Mouse (Mus musculus): ENCODE measurements around the gene Gan.

The Gan gene

DNA sequence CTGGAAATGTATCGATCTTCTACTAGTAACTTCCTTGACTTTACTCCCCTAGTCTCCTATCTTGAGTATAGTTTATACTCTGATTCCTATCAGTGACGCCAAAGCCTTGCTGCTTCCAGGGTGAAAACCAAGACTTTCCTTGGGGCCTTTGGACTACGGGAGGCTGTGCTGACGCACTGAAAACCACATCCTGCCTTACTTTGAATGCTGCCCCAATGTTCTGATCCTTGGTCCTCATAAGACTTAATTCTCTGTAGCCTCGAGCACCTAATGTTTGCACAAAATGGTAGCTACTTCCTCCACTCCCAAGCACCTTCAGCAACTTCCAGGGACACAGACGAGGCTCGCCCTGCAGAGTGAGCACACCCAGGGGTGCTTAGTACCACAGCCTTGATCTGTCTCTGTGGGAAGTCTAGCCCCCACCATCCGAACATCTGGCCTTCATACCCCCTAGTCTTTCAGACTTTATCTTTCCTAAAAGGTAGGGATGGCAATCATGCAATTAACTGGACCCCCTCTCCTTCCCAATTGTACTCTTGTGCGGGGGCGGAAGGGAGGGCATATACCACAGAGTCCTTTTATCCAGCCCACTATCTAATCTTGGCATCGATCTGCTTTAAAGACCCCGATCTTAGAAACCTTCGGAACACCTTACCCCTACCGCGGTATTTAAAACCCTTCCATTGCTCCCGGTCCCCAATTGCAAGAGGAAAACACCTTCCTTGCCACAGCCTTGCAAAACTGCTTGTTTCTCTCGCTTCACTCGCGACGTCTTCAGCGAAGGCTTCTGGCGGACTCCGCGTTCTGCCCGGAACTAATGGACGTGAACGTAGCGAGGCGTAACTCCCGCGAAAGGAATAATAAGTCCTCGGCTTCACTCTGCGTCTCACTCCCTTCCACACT is 818 bp upstream of the Gan start:
- no peak for DNase-seq (ENCODE audit: low read depth, low spot score)

DNA sequence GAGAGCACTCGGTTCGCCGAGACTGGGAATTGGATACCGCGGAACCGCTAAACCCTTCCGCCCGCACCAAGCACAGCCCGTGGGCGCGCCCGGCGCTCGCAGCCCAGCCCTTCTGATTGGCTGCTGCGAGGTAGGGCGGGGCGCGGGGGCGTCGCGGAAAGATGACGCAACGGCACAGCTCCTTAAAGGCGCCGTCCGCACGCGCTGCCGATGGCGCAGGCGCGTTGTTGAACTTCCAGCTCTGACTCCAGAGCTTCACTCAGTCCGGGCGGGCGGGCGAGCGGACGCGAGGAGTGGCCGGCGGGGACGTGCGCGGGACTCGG is 205 bp upstream of the Gan start:
- peak; percentile 93 for DNase-seq (ENCODE audit: low read depth, low spot score)

DNA sequence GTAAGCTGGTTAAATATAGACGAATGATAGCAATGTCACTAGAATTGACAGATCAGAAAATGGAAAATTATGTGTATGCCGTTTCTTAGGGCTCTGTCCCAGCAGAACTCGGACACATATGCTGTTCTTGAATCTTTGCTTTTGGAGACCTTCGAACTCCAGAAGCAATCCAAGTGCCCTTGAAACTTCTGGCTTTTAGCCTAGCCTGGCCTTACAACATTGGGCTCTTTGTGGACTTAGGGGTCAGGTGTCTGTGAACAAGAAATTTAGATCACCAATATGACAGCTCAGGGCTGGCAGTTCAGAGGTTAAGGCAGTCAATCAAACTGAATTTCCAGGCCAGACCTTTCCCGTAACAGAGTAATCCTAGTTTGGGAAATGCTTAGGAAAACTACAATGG is 1.1 kb downstream of the Gan start:
- no peak for DNase-seq (ENCODE audit: low read depth, low spot score)

DNA sequence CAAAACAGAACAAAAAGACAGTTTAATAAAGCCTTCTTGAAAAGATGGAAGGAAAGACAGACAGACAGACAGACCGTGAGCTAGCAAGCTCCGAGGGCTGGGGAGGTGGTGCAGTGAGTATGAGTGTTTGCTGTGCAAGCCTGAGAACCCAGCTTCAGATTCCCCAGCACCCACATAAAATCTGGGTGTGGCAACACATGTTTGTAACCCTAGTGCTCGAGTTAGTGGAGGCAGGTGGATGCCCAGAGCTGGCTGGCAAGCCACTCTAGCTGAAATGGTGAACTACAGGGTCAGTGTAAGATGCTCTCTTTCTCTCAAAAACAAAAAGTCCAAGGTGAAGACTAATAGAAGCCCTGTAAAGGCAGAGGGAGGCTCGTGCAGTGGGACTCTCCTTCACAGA is 7.0 kb downstream of the Gan start:
- DNase-seq (ENCODE audit: low read depth, low spot score) = no peak

DNA sequence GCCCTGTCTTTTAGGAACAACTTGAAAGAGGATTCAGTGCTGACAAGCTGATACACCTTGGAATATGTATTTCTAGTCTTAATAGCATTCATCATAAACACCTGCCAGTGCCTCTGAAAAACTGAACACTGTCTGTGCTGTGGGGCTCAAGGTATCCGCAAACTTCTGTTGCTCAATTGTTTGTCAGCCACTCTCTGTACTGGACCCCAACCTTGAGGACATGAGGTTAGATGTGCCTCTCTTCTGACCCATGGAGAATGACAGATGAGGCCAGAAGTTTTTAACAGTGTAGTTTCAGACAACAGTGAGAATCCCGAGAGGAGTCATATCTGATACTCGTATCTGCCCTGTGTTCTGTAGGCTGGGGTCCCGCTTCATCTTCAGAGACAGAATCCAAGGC is 7.6 kb downstream of the Gan start:
- no peak for DNase-seq (ENCODE audit: low read depth, low spot score)

DNA sequence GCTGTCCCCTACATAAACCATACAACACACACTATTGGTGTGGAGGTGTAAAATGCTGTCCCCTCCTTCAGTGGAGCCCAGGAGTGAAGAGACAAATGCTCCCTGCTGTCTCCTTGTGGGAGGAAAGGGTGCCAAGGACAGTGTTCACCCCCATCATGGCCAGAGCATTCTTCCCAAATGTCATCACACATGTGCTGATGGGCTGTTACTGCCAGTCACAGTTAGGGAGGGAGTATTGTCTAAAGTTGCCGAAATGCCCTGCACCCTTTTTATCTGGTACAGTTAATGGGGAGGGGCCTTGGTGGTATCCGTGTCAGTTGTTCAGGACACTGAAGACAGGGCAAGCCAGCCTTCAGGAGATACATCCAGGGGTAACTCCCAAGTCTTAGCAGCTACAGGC is 8.6 kb downstream of the Gan start:
- no peak for DNase-seq (ENCODE audit: low read depth, low spot score)

DNA sequence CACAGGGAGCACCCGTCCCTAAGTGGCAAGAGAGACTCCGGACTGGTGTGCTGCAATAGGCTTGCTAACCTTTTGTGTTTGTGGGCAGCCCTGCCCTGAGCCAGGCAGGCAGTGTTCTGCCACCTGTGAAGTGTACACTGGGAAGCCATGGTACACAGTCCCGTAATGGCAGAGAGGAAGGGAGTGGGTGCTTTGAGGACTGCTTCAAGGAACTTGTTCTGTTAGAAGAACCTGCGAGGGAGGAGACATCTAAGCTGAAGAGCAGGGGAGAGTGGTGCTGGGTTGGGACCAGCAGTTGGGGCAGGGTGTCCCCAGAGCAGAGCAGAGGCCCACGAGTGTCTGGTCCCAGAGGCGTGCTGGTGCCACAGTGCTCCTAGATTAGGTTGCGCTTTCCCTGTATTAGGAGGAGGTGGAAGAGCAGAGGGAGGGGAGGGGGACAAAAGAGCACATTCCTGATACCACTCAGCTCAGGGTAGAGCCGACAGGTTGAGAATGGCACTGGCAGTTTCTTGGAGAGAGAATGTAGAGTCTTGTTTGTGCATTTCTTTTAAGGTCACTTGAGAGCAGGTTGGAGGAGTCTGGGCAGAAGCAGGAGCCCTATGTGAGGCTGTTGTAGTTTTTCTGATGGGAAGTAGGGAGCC is 9.4 kb downstream of the Gan start:
- no peak for DNase-seq (ENCODE audit: low read depth, low spot score)

DNA sequence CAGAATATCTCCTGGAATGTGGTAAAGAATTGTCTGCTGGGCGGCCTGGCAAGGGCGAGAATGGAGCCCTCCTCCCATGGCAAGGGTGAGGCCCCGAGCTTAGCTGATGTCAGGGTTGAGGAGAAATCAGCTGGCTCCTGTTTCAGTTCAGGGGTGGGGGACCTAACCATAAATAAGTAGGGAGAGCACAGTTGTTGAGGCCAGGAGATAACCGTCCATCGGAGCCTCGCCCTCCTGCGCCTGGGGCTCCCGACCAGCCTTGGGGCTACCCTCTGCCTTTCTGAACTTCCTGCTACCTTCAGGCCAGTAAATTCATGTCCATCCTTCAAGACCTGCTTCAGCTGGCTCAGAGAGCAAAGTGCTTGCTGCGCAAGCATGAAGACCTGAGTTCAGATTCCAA is 10.4 kb downstream of the Gan start:
- no peak for DNase-seq (ENCODE audit: low read depth, low spot score)

DNA sequence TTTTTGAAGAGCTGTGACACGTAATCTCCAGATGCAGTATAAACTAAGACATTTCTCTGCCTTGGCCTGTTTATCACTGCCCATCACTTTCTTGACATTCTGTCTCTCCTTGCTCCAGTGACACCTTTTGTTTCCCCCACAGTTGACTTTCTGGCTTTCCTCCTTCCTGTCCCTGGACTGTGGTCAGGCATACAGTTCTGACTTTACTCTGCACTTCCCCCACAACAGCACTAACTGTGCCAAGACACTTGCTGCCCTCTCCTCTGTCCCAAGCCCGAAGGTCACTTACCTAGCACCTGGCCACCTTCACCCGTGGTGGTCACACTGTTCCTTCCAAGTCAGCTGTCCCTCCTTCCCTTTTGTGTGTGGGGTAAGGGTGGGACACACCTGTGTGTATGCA is 13.9 kb downstream of the Gan start:
- no peak for DNase-seq (ENCODE audit: low read depth, low spot score)

DNA sequence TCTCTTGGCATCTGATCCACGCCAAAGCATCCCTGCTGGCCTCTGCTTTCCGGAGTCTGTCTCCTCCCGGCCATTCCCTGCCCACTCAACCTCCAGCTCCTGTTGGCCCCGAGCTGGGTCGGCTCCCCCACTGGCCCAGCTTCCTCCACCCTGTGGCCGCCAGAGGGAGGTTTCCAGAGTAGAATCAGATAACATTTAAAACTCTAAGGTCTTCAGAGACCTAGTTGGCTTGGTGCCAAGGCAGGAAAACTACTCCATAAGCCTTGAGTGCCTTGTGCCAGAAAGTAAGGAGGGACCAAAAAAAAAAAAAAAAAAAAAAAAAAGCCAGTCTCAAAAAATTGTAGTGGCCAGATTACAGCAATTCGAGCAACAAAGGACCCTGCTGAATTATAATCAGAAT is 15.0 kb downstream of the Gan start:
- peak; percentile 25 for DNase-seq (ENCODE audit: low read depth, low spot score)

DNA sequence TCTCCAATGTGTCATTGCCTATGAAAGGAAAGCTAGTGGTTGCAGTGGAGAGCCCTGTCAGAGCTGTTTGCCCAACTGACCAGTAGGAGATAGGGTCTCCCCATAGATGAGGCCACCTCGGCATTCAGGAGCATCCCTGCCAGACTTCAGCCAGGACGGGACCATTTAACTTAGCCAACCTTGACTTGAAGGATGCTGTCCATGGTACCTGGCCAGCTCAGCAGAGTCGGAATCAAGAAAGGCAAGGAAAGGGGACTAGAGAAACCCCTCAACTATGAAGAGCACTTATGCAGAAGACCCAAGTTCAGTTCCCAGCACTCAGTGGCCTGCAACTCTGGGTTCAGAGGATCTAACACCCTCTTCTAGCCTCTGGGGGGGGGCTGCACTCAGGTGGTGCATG is 15.8 kb downstream of the Gan start:
- DNase-seq (ENCODE audit: low read depth, low spot score) = peak; percentile 52

DNA sequence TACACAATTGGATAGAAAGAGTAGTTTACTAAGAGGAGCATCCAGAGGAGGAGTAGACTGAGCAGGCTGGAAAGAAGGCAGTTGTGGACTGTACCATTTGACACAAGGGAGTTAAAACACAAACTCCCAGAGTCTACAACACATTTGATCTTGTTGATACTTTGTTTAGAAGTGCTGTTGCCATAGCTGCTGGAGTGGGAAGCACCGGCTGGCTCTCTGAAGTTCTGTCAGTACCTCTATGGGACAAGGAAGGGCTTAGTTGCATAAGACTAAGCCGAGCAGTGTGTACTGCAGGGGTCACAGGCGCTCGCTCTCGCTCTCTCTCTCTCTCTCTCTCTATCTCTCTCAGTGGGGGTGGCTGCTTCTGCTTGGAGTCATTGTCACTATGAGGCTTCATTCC is 16.6 kb downstream of the Gan start:
- DNase-seq (ENCODE audit: low read depth, low spot score) = no peak

DNA sequence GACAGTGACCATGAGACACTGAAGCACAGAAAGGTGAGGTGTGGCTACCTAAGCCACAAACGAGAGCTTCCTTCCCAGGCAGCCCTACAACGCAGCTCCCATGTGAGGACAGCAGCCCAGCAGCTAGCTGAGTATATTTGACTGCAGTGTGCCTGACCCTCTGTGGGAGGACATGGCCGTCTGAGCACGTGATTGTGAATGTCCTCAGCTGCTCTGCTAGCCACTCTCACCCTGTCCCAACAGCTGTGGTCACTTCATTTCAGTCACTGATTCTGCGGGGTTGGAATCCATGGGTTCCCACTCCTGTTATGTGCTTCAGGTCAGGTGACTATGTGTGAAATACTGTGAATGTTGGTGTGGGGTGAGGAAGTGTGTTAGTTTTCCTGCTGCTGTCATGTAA is 18.4 kb downstream of the Gan start:
- DNase-seq (ENCODE audit: low read depth, low spot score) = no peak

DNA sequence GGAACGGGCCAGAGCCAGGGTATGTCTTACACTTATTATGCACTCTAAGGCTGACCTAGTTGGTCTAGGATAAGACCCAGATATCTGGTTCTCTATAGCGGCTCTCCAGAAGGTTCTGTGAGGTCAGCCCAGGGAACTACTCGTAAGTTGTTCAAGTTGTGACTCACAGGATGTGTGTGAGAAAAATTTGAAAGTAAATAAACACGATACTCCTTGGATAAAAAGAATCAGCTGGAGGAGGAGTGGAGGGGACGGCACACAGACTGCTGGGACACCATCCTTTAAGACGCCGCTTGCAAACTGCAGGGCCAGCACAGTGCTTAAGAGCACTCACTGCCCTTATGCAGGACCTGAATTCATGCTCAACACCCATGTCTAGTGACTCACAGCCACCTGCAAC is 19.3 kb downstream of the Gan start:
- DNase-seq (ENCODE audit: low read depth, low spot score) = no peak

DNA sequence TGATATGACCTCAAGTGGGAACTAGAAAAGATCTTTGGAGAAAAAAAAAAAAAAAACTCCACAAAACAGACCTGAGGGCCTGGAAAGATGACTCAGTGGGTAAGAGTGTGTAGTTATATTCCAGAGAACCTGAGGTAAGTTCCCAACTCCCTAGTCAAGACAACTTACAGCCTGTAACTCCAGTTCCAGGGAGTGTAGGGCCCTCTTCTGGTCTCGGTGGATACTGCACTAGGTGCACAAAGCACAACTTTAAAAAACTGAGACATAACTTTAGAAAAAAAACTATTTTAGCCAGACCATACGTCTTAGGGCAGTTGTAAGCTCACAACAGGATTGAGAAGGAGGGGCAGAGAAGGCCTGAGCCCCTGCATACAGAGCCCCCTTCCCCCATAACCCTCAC is 20.1 kb downstream of the Gan start:
- no peak for DNase-seq (ENCODE audit: low read depth, low spot score)

DNA sequence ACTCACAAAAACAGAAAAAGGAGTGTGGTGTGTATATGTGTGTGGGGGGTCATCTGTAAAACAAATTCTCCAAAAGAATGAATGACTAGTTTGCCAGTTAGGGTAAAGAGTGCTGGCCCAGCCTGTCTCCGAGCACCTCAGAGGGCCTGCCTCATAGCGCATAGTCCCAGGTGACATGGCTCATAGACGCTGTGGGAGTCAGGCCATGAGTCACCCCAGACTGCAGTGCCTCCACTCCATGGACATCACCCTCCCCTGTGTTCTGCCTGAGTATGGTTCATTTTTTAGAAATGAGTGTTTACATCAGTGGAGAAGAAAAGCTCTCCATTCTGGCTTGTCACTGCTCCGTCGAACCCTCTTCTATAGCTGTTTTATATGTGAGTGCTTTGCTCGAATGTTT is 20.7 kb downstream of the Gan start:
- no peak for DNase-seq (ENCODE audit: low read depth, low spot score)

DNA sequence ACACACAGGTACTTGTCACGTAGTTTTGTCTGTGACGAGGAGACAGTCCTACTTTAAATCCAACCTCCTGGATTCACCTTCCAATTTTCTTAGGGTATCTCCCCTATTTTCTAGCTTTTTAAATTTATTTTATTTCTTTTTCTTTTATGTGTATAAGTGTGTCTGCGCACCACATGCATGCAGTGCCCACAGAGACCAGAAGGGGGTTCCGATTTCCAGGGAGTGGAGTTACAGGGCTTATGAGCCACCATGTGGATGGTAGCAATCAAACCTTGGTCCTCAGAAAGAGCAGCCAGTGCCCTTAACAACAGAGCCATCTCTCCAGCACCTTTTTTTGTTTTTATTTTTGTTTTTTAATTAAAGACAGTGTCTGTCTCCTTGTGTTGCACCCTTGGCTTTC is 24.8 kb downstream of the Gan start:
- DNase-seq (ENCODE audit: low read depth, low spot score) = peak; percentile 64

DNA sequence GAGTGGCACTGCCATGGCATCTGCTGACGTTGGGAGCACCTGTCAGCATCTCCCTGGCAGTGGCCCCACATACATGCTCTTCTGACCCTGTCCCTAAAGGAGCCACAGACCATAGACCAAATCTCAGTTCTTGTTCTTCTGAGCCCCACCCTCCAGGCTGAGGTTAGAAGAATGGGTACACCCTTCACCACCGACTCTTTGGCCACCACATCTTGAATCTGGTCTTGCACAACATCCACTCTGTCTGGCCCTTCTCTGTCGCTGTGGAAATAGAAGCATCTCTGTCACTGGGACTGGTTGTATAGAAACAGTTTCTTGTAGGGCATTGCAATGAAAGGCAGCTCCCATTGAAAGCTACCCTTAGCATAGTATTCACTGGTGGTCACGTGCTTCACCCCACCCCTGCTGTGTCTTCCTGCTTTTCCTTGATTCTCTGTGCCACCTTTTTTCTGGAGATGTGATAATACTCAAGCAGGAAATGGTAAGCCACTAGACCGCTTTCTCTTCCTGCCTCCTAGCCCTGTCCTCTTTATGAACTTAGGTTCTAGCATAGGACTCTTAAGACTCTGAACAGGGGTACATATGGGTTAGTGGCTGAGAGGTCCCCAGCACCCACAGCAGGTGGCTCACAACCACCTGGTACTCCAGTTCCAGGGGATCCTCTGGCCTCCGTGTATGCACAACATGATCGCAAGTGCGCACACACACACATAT is 25.9 kb downstream of the Gan start:
- no peak for DNase-seq (ENCODE audit: low read depth, low spot score)

DNA sequence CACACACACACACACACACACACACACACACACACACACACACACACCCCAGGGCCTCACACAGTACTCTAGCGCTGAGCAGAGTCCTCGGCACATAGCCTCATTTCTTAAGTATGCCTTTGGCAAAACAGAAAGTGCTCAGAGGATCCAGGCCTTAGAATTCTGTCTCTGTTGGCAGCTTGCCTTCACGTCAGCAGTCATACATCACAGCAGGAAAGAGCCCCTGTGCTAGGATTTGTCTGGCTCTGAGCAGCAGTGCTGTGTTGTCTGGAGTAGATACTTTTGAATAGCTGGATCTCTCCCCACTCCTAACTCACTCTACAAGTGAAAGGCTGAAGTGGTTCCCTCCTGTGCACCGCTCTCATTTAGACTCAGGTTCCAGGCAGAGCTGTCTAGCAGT is 36.4 kb downstream of the Gan start:
- DNase-seq (ENCODE audit: low read depth, low spot score) = peak; percentile 95

DNA sequence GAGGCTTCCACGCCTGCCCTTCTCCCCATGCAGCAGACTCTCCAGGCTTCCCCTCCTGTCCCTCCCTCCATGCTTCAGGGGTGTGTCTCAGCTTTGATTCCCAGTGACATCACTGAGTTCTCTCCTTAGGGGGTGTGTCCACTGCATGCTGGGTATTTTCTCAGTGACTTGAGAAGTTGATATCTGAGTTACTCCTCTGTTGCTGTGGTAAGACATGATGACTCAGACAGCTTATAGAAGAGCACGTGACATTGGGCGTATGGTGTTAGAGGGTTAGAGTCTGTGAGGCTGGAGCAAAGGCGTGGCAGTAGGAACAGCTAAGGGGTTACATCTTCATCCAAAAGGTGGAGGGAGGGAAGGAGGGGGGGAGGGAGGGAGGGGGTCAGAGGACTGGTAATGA is 38.7 kb downstream of the Gan start:
- DNase-seq (ENCODE audit: low read depth, low spot score) = peak; percentile 30

DNA sequence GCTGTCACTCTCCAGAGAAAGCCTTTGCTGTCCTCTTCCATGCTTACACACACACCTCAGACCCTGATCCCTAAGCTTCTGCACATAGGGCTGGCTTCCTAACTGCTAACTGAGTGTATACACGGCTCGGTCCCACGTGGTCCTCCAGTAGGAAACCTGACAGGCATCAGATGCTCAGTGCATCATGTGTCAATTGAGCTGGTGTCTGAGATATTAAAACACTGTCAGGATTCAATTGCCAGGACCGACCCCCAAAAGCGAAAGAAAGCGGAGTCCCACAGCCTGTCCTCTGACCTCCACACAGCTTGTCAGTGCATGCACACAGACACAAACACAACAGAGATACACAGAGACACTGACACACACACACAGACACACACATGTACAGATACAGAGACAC is 39.6 kb downstream of the Gan start:
- no peak for DNase-seq (ENCODE audit: low read depth, low spot score)

DNA sequence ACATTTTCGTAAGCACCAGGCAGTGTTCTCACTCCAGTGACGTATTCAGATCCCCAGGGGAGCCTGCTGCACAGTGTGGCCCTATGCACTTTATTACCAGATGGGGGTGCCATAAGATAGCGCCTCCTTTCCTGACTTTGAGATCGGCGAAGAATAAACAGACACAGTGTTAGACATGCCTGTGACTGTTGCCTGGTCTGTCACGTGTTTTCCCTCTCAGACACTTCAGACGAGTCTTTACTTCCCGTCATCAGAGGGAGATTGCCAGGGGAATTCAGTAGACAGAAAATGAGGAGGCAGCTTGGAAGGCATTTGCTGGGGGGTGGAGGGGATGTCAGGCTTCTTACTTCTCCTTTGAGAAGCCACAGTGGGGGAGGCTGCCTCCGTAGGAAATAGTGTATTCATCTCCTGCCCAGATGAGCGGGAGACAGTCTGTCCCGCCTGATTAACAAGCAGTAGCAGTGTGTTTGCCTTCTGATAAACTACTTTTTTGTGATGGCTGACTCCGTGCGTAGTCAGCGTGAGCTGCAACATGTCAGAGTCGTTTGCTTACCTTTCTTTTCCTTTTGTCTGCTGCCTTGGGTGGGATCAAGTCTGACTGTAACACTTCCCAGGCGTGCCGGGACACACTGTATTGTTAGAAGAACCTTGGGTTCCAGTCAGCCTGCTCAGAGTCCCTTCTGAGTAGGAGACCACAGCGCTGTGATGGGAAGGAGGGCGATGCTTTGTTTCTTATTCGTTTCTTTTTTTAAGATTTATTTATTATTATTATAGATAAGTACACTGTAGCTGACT is 40.4 kb downstream of the Gan start:
- DNase-seq (ENCODE audit: low read depth, low spot score) = peak; percentile 47
